Mouse (Mus musculus) stomach, embryonic 16.5 days (tissue): Measurements from ENCODE around the gene Fam47e. TPM values are rescaled to one million over a fixed set of nuclear protein-coding genes. Genes with fewer than 3 reads are reported as not detected.
"Not testable (repeated sequence)": the region's sequence is repeated elsewhere in the genome, so short reads cannot be mapped to it uniquely, and the experiment has no call there.

Experiments
- ATAC-seq: fragments of 200-750 bp; cut with Nextera tagmentation; 2 replicates; pipeline ENCODE4 v1.8.0; 2017; ENCODE audit warnings: moderate number of reproducible peaks, moderate TSS enrichment; ENCODE audit not compliant: insufficient read depth, low FRiP score
- H3K27ac ChIP-seq: fragments of 300-500 bp; sonication (generic); 2 replicates; pipeline ENCODE4 v1.5.1; 2014; ENCODE audit warnings: low read length
- H3K27me3 ChIP-seq: fragments of 300-500 bp; sonication (generic); 2 replicates; pipeline ENCODE4 v1.6.1; 2014; ENCODE audit warnings: low read length, control low read depth, mixed read lengths; ENCODE audit not compliant: control insufficient read depth, insufficient read depth
- H3K36me3 ChIP-seq: fragments of 300-500 bp; sonication (generic); 2 replicates; pipeline ENCODE4 v1.6.1; 2014; ENCODE audit warnings: low read length; ENCODE audit not compliant: control insufficient read depth, insufficient read depth
- H3K4me1 ChIP-seq: fragments of 300-500 bp; sonication (generic); 2 replicates; pipeline ENCODE4 v1.6.1; 2014; ENCODE audit warnings: low read length, control low read depth, mixed read lengths; ENCODE audit not compliant: control insufficient read depth, insufficient read depth
- H3K4me2 ChIP-seq: fragments of 300-500 bp; sonication (generic); 2 replicates; pipeline ENCODE4 v1.6.1; 2014; ENCODE audit warnings: low read depth, low read length, mixed read lengths
- H3K4me3 ChIP-seq: fragments of 300-500 bp; sonication (generic); replicated peaks from 2 replicates; pipeline ENCODE4 v1.5.1; 2014; ENCODE audit warnings: mild to moderate bottlenecking, low read length
- H3K9ac ChIP-seq: fragments of 300-500 bp; sonication (generic); 2 replicates; pipeline ENCODE4 v1.6.1; 2014; ENCODE audit warnings: low read length
- H3K9me3 ChIP-seq: fragments of 300-500 bp; sonication (generic); replicated peaks from 2 replicates; pipeline ENCODE4 v1.6.1; 2016; ENCODE audit warnings: low read length, control low read depth; ENCODE audit not compliant: control insufficient read depth
- WGBS: fragments of 180-500 bp; shearing (Covaris S2); extraction: QIAGEN DNeasy Blood & Tissue Kit; methylation state at CpG from one replicate; pipeline ENCODE4 v1.1.7; 2014; 5-methylcytosine and 5-hydroxymethylcytosine counted together
- polyA plus RNA-seq: library from polyadenylated mRNA; unstranded; fragments of >200 nt; fragmentation: Nextera tagmentation; extraction: Ambion mirVana; gene quantifications from 2 replicates; pipeline ENCODE4 v1.2.1, GENCODE M21; 2015

Fam47e gene
- polyA plus RNA-seq, result 0.37 and 0.61 TPM in 2 replicates

DNA sequence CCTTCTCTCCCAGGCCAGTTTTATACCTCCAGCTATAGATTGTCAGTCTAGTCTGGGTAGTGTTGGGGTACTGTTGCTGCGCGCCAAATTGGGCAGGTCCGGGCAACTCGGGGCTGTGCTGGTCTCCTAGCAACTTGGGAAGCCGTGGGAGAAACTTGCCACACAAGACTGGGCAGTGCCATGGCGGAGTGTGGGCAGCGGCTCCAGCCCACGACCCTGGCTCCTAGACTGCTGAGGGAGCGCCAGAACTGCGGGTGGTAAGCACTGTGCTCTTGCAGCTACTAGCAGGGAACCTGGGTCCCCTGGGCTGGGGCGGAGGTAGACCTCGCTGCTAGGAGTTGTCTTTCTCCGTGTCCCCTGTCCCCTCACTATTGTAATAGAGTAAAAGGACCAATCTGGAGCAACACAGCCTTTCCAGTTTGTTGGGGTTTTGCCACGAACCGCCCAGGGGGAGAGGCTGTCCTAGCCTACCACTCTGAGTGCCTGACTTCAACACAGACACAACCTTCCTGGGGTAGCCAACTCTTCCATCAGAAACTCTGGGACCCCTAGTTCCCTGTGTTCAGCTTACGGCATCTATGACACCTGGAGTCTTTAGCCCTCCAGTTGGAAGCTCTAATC lies at the start of gene Fam47e:
Gene Fam47e, plus strand, starts transcription at position 179 of the 621 bp plus-strand sequence.
- no peaks in the 10 kb centered on the region for H3K36me3 ChIP-seq
- 72% methylated on average over 16 of the region's 16 CpGs for WGBS
- H3K4me3 ChIP-seq, result no peak within 1 kb of the TSS
- H3K9ac ChIP-seq, result no peak within 1 kb of the TSS
- no peaks in the 10 kb centered on the region for H3K9me3 ChIP-seq
- no peaks in the 10 kb centered on the region for H3K4me1 ChIP-seq
- no peak for ATAC-seq
- no peaks in the 10 kb centered on the region for H3K27me3 ChIP-seq
- no peak within 1 kb of the TSS for H3K4me2 ChIP-seq
- H3K27ac ChIP-seq, result no peak within 1 kb of the TSS

DNA sequence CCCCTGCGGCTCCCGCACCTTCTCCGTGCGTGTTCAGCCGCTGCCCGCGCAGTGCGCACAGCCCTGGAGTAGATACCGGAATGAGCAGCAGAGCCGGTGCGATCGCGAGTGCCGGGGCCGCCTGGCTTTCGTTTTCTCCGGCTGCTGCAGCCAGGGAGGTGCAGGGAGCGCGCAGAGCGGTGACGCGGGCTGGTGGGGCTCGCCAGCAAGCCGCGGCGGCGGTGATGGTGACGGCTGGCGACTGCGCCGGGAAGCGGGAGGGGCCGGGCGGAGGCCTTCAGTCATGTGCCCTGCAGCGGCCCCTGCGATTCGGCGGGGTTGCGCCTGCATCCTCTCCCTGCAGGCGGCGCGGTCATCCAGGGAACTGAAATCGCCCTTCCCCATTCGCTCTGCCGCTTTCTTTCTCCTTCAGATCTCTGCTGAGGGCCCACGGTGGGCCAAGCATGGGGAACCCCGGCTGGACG lies 49.4 kb upstream of the Fam47e start:
- H3K27me3 ChIP-seq, result no peaks in the 10 kb centered on the region
- peak overlapping the region; percentile 99 for H3K27ac ChIP-seq
- peak overlapping the region; percentile 94 for H3K9ac ChIP-seq
- peaks cover 26% of the 10 kb centered on the region for H3K4me1 ChIP-seq
- H3K36me3 ChIP-seq, result no peaks in the 10 kb centered on the region
- ATAC-seq, result peak; percentile 95
- peak overlapping the region; percentile 95 for H3K4me3 ChIP-seq
- H3K9me3 ChIP-seq, result no peaks in the 10 kb centered on the region
- under 1% methylated on average over 46 of the region's 48 CpGs for WGBS
- H3K4me2 ChIP-seq, result peak overlapping the region; percentile 83

DNA sequence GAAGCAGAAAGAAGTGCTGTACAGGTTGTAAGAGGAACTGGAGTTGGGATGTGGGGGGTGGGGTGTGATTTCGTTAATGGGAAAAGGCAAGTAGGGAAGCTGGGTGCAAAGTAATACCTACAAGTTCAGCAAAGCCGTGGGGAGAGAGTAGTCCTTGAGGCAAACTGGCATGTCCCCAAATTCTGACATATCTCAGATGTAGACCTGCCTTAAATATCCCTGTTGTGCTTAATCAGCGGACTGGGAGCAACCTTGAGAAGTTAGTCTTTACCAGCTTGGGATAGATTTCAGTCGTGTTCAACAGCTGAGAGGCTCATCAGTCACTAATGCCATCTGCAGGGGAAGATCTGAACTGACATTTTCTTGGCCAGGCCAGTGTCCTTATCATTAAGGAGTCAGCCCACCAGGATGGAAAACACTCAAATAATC lies 48.6 kb upstream of the Fam47e start:
- Histone ChIP-seq H3K27me3 (no peaks in the 10 kb centered on the region), H3K9me3 (no peaks in the 10 kb centered on the region), H3K4me1 (peaks cover 25% of the 10 kb centered on the region), H3K27ac (peak overlapping the region; percentile 99), H3K36me3 (no peaks in the 10 kb centered on the region), H3K4me3 (peak overlapping the region; percentile 95), H3K4me2 (peak overlapping the region; percentile 65), H3K9ac (peak overlapping the region; percentile 94; the same call in 1 of the 2 replicates)
- 26% methylated on average over 4 of the region's 4 CpGs for whole genome bisulfite sequencing
- ATAC-seq, result no peak

DNA sequence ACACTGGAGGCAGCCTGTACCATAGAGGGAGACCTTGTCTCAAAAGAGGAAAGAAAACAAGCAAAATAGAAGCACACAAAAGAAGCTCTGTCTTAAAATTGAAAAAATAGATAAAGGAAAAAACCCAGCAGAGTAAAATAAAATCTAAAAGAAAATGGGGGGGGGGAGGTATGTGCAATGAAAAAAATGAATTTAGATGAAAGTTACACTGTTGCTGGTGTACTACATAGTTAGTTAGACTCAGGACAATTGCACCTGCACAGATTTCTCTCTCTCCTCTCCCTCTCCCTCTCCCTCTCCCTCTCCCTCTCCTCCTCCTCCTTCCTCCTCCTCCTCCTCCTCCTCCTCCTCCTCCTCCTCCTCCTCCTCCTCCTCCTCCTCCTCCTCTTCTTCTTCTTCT lies 48.1 kb upstream of the Fam47e start, which contains the start of gene Scarb2:
Gene Scarb2, minus strand, starts transcription at position 101 of the 400 bp plus-strand sequence.
- Histone ChIP-seq H3K9ac (peak within 1 kb of the TSS; percentile 94), H3K4me1 (peaks cover 23% of the 10 kb centered on the region), H3K27ac (peak within 1 kb of the TSS; percentile 99), H3K9me3 (no peaks in the 10 kb centered on the region), H3K4me3 (peak within 1 kb of the TSS; percentile 95), H3K36me3 (no peaks in the 10 kb centered on the region), H3K4me2 (peak within 1 kb of the TSS; percentile 65), H3K27me3 (no peaks in the 10 kb centered on the region)
- no peak for ATAC-seq

DNA sequence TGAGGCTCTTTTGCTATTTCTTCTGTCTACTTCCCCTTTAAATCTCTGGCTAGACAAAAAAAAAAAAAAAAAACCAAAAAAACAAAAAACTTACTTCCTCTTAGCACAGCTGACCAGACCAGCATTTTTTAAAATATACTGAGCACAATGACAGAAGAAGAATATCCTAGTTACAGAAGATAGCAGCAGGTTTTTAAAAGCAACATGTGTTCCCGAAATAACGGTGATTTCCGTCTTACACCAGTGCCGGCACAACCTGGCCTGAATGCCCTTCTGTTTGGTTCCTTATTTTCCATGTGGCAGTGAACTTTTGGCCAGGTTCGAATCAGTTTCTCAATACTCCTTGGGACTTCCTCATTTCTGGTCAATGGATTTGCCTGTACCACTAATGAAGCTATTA lies 46.0 kb upstream of the Fam47e start:
- no peak overlapping the region for H3K4me3 ChIP-seq
- H3K27me3 ChIP-seq, result no peaks in the 10 kb centered on the region
- H3K36me3 ChIP-seq, result no peaks in the 10 kb centered on the region
- 85% methylated on average over 5 of the region's 5 CpGs for WGBS
- ATAC-seq, result no peak
- no peak overlapping the region for H3K9ac ChIP-seq
- no peak overlapping the region for H3K27ac ChIP-seq
- H3K4me1 ChIP-seq, result peaks cover 14% of the 10 kb centered on the region
- no peaks in the 10 kb centered on the region for H3K9me3 ChIP-seq
- no peak overlapping the region for H3K4me2 ChIP-seq

DNA sequence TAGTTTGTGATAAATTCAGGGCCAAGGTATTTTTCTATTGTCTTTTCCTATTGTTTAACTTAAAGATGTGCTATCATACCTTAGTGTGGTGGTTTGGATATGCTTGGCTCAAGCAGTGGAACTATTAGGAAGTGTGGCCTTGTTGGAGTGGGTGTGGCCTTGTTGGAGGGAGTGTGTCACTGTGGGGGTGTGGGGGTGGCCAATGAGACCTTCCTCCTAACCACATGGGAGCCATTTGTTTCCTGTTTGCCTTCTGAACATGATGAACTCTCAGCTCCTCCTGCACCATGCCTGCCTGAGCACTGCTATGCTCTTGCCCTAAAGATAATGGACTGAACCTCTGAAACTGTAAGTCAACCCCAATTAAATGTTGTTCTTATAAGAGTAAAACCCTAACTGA lies 43.6 kb upstream of the Fam47e start:
- no peaks in the 10 kb centered on the region for H3K36me3 ChIP-seq
- H3K9ac ChIP-seq, result no peak overlapping the region
- no peaks in the 10 kb centered on the region for H3K9me3 ChIP-seq
- ATAC-seq, result no peak
- no peak overlapping the region for H3K4me3 ChIP-seq
- H3K27ac ChIP-seq, result no peak overlapping the region
- H3K4me2 ChIP-seq, result no peak overlapping the region
- H3K27me3 ChIP-seq, result no peaks in the 10 kb centered on the region
- peaks cover under 1% of the 10 kb centered on the region; the same call in 1 of the 2 replicates for H3K4me1 ChIP-seq

DNA sequence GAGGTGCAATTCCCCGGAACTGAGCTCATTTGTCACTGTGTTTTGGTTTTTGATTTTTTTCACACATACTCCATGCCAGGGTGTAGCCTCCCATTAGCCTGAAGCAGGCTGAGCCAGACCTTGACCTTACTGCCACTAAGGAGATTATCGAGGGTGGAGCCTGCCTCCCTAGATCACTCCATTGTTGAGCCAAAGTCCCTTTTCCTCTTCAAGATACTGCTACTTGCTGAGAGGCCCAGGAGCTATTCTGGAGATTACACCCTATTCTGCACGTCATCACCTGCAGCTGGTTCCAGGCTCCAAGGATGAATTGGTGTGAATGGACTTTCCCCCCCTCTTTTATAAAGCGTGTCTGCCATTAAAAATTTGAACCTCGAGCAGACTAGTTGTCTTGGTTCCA lies 42.8 kb upstream of the Fam47e start:
- no peak overlapping the region for H3K9ac ChIP-seq
- H3K4me1 ChIP-seq, result no peaks in the 10 kb centered on the region
- H3K4me2 ChIP-seq, result no peak overlapping the region
- no peak overlapping the region for H3K4me3 ChIP-seq
- no peaks in the 10 kb centered on the region for H3K27me3 ChIP-seq
- no peak for ATAC-seq
- 89% methylated on average over 5 of the region's 5 CpGs for WGBS
- H3K9me3 ChIP-seq, result no peaks in the 10 kb centered on the region
- H3K27ac ChIP-seq, result no peak overlapping the region
- H3K36me3 ChIP-seq, result no peaks in the 10 kb centered on the region

DNA sequence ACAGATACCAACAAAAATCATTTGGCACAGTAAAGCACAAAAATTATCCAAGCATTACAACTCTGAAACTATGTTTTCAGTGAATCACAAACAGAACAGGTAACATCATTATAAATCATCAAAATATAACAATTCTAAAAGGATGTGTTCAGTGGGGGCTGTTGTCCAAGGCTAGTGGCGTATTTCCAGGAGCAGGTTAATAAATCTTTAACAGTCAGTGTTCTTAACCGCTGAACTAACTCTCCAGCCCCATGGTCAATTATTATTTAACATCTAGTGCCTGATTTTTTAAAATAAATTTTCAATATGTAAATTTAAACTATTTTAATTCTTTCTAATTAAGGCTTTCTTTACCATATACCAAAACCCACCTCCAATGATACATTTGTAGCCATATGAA lies 33.7 kb upstream of the Fam47e start:
- not testable (repeated sequence) for H3K27me3 ChIP-seq, ATAC-seq, H3K9me3 ChIP-seq, H3K4me2 ChIP-seq, H3K4me1 ChIP-seq, H3K36me3 ChIP-seq, H3K9ac ChIP-seq, H3K27ac ChIP-seq, H3K4me3 ChIP-seq
- WGBS, result 65% methylated on average over 2 of the region's 2 CpGs

DNA sequence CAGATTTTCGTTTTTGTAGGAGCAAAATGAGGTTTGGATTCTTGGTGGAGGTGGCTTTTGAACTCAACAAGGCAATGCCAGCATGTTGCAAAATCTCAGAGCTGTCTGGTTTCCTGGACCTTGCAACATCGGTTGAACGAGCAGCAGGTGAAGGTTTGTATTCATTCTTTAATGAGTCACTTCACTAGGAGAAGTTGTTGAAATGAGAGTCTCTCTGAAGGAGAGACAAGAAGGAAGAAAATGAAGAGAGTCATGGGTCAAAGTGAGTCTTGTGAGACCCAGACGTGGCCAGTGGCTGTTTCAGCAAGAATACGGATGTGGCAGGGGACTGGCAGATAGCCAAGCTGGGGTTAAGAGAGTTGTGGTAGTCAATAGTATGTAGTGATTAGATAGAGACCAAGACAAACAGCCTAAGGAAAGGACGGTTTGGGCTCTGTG lies 30.0 kb upstream of the Fam47e start:
- Histone ChIP-seq H3K36me3 (no peaks in the 10 kb centered on the region), H3K4me1 (no peaks in the 10 kb centered on the region), H3K27me3 (no peaks in the 10 kb centered on the region), H3K4me2 (no peak overlapping the region), H3K9me3 (no peaks in the 10 kb centered on the region), H3K27ac (no peak overlapping the region), H3K4me3 (no peak overlapping the region), H3K9ac (no peak overlapping the region)
- ATAC-seq, result no peak
- 56% methylated on average over 6 of the region's 6 CpGs for WGBS
